Mouse (Mus musculus) 3T3-L1 (cell line): ENCODE data around the gene Corin.

Experiments
- DNase-seq: peaks from one replicate; pipeline ENCODE4 v3.0.0-alpha.2; 2015; ENCODE audit warnings: low read depth, low spot score

Corin gene

DNA sequence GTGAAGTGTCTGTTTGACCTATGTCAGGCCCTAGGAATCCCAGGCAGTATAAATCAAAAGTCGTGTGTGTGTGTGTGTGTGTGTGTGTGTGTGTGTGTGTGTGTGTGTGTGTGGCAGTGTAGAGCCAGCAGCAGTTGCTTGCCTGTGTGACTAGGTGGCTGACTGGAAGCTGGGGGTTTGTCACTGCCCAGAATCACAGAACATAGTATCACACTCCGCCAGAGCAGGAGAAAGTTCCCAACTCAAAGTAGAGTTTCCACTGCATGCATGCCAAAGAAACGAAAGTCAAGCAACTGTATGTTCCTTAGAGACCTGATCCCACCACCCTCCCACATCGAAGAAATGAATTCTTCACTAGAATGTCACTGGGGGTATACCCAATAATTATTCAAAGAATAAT, 61.3 kb downstream of the Corin start:
- DNase-seq, result no peak

DNA sequence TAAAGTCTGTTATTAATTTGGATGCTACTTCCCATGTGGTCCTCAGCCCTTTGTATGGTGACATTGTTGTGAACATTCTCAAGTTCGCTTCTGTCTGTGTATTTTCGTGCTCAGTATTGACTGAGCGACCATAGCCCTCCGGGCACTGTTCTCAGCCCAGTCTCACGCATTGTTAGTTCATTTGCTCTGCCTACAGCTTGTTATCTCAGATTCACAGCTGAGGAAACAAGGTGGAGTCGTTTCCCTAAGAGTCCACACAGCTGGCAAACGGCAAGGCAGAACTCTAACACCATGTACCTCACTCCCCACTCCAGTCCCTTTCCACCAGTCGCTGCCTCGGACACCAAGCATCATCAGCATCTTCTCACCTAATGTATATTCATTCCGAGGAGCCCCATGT, 63.1 kb downstream of the Corin start:
- DNase-seq, result no peak

- no peak for DNase-seq
Observed at GRCm38 (mm10) chr5:72435085-72435484, 69.2 kb downstream of the Corin start.

GRCm38 (mm10) chr5:72431856-72432255, 72.4 kb downstream of the Corin start:
- DNase-seq, result peak; percentile 38

GRCm38 (mm10) chr5:72427556-72427955, 76.7 kb downstream of the Corin start:
- DNase-seq, result peak; percentile 72

GRCm38 (mm10) chr5:72425342-72426010, 78.8 kb downstream of the Corin start:
- no peak for DNase-seq

- DNase-seq, result no peak
Observed at GRCm38 (mm10) chr5:72411874-72412329, 92.4 kb downstream of the Corin start.

DNA sequence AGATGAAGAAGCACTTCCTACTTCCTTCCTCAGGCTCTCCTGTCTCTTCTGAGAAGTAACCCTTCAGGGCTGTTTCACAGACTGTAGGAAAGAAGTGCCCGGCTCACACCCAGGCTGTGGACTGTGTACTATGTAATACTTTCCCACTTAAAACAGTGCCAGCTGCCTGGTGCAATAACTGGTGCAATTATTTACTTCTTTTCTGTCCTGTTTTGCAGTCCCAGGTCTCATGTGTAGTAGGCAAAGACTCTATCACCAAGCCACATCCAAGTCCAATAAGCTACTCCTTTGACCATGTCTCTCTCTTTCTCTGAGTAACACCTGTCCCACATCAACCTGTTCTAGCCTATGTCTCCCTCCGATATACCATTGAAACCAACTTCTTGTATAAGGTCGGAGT, 93.4 kb downstream of the Corin start:
- DNase-seq, result no peak

DNA sequence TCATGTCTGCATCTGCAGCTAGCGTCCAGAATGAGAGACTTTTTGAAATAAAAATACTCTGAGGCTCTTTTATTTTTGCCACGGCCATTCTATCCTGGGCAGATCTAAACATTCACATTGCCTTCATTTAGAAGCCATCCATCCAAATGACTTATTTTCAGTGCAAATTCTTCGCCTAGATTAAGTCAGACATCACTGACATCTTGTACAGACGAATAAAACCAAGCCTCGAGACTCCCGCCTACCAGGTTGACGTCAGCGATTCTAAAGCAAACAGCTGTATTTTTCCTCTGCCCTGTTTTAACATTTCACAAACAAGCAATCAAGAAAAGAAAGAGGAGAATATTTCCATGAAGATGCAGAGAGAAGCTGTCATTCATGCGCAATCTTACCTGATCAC, 100.9 kb downstream of the Corin start:
- DNase-seq, result no peak

DNA sequence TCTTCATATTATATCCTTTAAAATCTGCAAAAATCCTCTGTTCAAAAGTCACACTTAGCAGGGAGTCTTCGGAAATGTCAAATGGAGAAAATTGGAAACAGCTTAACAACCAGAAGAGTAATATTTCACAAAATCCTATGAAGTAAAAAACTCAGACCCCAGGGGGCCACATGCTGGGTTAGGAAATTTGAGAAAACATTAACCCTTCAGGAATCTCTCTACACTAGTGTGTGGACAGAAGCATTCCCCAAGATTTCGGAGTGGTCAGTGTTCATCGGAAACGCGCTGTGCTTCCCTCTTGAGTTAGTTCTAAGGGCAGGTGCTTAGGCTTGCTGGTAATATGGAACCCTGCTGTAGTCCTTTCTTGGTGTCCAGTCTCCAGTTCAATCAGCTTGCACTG, 101.4 kb downstream of the Corin start:
- no peak for DNase-seq

DNA sequence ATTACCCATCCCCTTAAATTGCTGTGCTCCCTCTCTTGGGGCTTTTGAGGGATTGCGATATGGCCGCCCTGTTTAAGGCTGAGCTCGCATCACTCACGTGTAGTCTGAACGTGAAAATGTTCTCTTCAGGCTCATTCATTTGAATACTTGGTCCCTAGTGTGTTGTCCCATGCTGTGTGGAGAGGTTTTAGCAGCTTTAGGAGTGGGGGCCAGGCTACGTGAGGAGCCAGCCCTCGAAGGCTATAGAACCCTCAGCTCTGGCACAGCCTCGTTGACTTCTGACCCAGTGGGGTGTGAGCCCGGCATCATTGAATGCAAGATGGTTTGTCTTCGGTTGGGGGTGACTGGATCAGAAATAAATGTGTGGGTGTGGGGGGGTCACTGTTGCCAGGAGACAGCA, 102.5 kb downstream of the Corin start:
- no peak for DNase-seq

- DNase-seq, result no peak
Observed at GRCm38 (mm10) chr5:72401251-72401650, 103.0 kb downstream of the Corin start.

- DNase-seq, result no peak
Observed at GRCm38 (mm10) chr5:72382148-72382547, 122.1 kb downstream of the Corin start.

- DNase-seq, result peak; percentile 62
Observed at GRCm38 (mm10) chr5:72380616-72381015, 123.7 kb downstream of the Corin start.

- no peak for DNase-seq
Observed at GRCm38 (mm10) chr5:72368004-72368403, 136.3 kb downstream of the Corin start.

GRCm38 (mm10) chr5:72365801-72366200, 138.5 kb downstream of the Corin start:
- DNase-seq, result no peak

DNA sequence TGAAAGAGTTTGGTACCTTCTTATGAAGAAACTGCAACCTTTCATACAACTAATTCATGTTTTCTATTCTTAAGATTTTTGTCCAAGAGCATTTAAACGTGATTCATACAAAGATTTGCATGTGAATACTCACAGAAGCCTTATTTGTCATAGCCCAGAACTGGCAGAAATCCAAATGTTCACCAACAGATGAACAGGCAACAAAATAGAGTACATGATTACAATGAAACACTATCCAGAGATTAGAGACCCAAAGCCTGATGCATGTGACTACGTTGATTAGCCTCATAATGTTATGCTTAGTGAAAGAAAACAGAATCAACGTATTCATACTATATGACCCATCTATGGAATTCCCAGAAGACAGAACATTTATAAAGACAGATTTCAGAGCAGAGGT, 140.4 kb downstream of the Corin start:
- DNase-seq, result peak; percentile 31

- DNase-seq, result peak; percentile 81
Observed at GRCm38 (mm10) chr5:72353746-72354145, 150.5 kb downstream of the Corin start.

- peak; percentile 86 for DNase-seq
Observed at GRCm38 (mm10) chr5:72350081-72350758, 154.1 kb downstream of the Corin start.

GRCm38 (mm10) chr5:72348591-72348990, 155.7 kb downstream of the Corin start:
- no peak for DNase-seq

DNA sequence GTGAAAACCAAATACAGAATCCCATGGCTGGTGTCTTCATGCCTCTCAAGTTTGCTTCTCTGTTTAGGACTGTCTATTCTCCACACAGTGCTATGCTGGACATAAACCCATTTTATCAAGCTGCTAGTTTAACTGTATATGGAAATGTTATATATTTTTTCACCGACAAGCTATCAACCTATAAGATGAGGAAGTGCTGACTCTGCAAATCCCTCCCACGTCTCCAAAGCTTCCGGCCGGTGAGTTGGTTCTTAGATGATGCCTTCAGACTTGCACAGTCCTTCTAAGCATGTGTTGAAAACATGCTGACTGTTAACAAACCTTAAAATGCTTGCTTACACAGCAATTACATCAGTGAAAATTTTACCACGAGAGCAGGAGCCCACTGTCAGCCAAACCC, 168.4 kb downstream of the Corin start:
- DNase-seq, result no peak

- DNase-seq, result no peak
Observed at GRCm38 (mm10) chr5:72332901-72333300, 171.4 kb downstream of the Corin start.

- no peak for DNase-seq
Observed at GRCm38 (mm10) chr5:72331217-72331616, 173.1 kb downstream of the Corin start.
